Mouse (Mus musculus): ENCODE results near the gene Klhl24. TPM values are rescaled to one million over a fixed set of nuclear protein-coding genes. Genes with fewer than 3 reads are reported as not detected.

Gene Klhl24
- polyA plus RNA-seq (2014; fragmentation: Illumina TruSeq; extraction: RNeasy Lipid Tissue Mini Kit (QIAGEN cat#74804); ENCODE audit: low read depth, low replicate concordance), result 66.4 TPM

DNA sequence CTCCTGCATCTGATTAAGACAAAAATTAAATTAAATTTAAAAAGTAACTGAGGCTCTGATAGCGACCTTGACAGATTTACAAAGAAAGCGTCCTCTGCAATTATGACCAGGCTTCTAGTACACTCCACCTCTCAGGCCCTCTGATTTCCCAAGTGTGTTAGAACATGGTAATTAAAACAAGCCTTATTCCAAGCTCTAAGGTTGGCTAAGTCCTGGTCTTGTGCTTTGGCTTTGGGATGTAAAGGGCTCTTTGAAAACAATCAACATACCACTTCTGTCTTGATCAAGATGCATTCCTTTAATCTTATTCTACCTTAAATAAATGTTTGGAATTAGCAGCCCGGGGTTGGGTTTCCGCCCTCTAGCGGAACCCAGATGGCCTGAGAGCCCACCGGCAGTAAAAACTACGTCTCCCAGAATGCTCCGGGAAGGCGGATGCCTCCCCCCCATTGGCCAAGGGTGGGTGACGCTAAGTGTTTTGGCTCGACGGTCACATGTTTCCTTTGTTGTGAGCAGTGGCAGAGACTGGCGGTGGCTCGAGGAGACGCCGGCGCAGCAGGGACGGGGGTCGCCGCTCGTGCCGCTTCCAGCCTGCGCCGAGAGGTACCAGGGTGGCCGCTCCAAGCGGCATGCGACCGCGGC, at the start of gene Klhl24:
Gene Klhl24 (plus strand): TSS at position 474 of the 642 bp plus-strand sequence.

DNA sequence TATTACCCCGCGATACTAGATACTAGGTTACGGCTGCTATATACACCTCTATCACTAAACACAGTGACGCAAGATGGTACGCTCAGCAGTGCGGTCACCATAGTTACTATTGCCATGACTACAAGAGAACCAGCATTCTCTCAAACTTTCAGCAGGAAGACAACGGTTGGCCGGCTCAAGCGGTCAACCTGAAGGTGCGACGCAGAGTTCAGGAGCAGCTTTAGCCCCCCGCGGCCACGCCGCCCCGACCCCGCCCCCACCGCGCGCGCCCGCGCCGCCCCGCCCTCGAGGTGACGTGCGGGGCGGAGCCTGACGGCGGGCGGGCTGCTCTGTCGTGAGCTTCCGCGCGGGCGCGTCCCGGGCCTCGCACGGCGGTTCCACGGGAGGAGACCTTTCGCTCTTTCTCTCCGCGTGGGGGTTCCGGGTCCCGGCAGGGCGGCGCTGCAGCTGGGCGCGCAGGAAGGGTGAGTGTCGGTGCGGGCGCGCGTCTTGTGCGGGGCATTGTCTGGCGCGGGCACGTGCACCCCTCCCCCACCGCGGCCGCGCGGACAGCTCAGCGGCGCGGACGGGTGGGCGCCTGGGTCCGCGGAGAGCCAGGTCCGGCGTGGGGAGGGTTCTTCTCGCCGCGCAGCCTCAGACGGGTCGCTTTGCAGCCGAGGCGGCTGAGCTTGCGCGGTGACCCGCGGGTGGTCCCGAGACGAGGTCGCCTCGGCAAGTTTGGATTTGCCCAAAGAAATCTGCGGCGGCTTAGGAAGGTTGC, 43.6 kb downstream of the Klhl24 start, which contains the start of gene Yeats2:
Gene Yeats2 (plus strand): TSS at position 292 of the 760 bp plus-strand sequence.

Other genes with a start within 250 kb of the Klhl24 start
- 7.3 TPM for gene Klhl6, start 114.5 kb upstream of the Klhl24 start, polyA plus RNA-seq (2014; fragmentation: Illumina TruSeq; extraction: RNeasy Lipid Tissue Mini Kit (QIAGEN cat#74804); ENCODE audit: low read depth, low replicate concordance)
- gene Yeats2, start 43.5 kb downstream of the Klhl24 start, polyA plus RNA-seq (2014; fragmentation: Illumina TruSeq; extraction: RNeasy Lipid Tissue Mini Kit (QIAGEN cat#74804); ENCODE audit: low read depth, low replicate concordance), result 21.9 TPM
- gene Map6d1, start 143.8 kb downstream of the Klhl24 start, polyA plus RNA-seq (2014; fragmentation: Illumina TruSeq; extraction: RNeasy Lipid Tissue Mini Kit (QIAGEN cat#74804); ENCODE audit: low read depth, low replicate concordance), result 6.3 TPM
- 87.0 TPM for gene Parl, start 204.8 kb downstream of the Klhl24 start, polyA plus RNA-seq (2014; fragmentation: Illumina TruSeq; extraction: RNeasy Lipid Tissue Mini Kit (QIAGEN cat#74804); ENCODE audit: low read depth, low replicate concordance)
- not detected for gene Cyp2ab1, start 227.9 kb downstream of the Klhl24 start, polyA plus RNA-seq (2014; fragmentation: Illumina TruSeq; extraction: RNeasy Lipid Tissue Mini Kit (QIAGEN cat#74804); ENCODE audit: low read depth, low replicate concordance)